Mouse (Mus musculus): ENCODE measurements around the gene Spin1. TPM values are rescaled to one million over a fixed set of nuclear protein-coding genes. Genes with fewer than 3 reads are reported as not detected.

The Spin1 gene
- total RNA-seq, 1 experiment from 2014 or later: 72.5 TPM

Other genes starting within 250 kb of the Spin1 start
- gene Nxnl2, start 70.1 kb downstream of the Spin1 start, total RNA-seq (2021): 0.30 TPM in 1 of 2 replicates, not detected in the other